Mouse (Mus musculus) brain, embryonic 14.5 days (tissue): ENCODE measurements at regions not wholly inside any gene's neighbourhood (a gene's known extent, or its start where the extent isn't known, plus 50 kb on each side); places are given as distances from the start of the nearest gene placed in this dataset.
"Not testable (repeated sequence)": the region's sequence is repeated elsewhere in the genome, so short reads cannot be mapped to it uniquely, and the experiment has no call there.

Source experiments
- DNase-seq: peaks from one replicate; pipeline ENCODE4 v3.0.0-alpha.2; 2011; ENCODE audit warnings: low read depth
- CTCF ChIP-seq: fragments of 200-500 bp; IDR thresholded peaks from 2 replicates; pipeline ENCODE4 v1.5.1; 2012; ENCODE audit warnings: inconsistent platforms, mild to moderate bottlenecking, moderate library complexity, borderline replicate concordance; ENCODE audit not compliant: insufficient read depth, insufficient read length; ENCODE audit errors: extremely low read depth
- POLR2A ChIP-seq: fragments of 200-500 bp; IDR thresholded peaks from 2 replicates; pipeline ENCODE4 v1.6.1; 2012; ENCODE audit warnings: mild to moderate bottlenecking, inconsistent platforms, borderline replicate concordance; ENCODE audit not compliant: poor library complexity, insufficient read depth, insufficient read length, severe bottlenecking; ENCODE audit errors: extremely low read depth

DNA sequence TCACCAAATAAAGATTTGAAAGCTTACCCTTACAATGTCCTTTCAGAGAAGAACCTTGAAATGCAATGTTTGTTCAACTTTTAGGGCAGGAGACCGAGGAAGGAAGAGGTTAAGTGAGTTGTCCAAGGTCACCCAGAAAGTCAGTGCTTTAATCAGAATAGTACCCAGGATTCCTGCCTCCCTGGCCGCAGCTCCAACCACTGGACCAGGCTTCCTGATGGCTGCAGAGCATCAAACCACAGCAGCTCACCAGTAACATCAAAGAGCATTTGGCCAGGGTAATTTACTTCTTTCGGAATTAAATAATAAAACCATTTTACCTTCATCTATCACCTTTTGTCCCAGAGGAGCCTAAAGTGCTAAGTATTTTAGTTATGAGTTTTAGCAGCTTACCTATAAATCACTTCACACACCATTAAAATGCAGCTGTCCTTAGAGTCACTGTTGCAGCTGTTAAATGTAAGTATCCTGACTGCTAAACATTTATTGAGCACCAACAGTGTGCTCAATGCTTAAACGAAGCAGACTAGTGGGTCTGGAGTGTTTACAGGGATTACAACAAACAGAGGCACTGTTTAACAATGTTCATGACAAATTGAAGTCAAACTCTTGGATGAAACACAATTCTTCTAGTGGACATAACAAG lies 306.1 kb downstream of the Zpld1 start:
- no peak for TF ChIP-seq CTCF
- no peak for TF ChIP-seq POLR2A

DNA sequence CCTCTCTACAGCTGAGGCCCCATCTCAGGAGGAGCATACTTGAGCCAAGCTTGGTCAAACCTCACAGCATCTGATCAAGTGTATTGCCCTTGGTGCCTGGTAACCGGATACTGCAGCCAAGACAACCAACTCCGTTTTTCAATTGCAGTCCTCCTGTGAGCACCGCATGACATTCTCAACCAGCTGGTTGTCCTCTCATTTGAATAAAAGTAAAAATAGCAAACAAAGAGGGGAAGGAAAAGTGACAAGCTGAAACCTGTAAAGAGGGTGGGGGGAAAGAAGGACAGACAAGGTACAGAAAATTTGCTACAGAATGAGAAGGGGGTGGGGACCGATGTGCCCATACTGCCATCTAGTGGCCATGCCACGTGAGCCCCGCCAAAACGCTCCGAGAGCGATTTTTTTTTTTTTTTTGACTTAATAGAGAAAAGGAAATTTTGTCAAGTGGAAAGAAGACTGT lies 314.0 kb downstream of the Zpld1 start:
- TF ChIP-seq CTCF (peak; percentile 96), POLR2A (no peak)
- DNase-seq, result peak; percentile 92

More for the DNA sequence above, 306.1 kb downstream of the Zpld1 start:
- no peak for DNase-seq

DNA sequence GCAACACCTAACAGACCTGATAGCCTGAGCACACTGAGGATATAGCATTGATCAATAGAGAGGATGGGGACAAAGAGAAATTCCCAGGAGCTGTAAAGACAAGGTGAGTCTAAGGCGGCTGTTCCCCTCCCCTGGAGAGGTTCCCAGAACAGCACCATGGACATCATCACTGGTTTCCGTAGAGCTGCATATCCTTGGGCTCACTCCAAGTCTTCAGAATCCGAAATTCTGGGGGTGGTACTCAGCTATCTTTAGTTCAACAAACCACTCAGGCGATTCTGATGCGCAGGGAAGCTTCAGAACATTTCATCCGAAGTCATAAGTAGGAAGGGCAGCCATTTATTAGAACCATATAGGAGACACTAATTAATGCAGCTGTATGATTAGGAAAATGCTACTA lies 327.4 kb downstream of the Zpld1 start:
- TF ChIP-seq POLR2A, result no peak
- TF ChIP-seq CTCF, result no peak
- no peak for DNase-seq

DNA sequence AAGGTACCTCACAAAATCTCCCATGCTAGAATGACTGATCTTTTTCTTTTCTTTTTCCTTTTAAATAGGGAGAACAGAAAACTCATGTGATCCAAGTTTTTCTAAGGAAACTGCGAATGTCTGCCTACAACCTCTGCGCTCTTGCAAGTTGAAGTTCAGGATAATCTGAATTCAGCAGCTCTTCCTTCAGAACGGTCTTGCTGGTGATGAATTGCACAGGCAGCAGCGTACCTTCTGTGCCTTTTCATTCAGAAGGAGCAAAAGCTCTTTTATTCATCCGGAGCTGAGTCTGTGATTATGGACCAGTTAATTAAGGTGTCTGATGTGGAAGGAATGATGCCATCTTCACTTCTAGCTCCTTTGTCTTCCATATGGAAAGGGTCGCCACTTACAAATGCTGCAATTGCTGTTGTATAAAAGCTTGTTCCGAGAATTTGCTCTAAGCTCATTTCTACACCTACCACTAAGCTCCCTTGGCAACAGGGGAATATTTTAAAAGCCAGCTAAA lies 353.9 kb downstream of the Zpld1 start:
- TF ChIP-seq CTCF, result no peak
- no peak for TF ChIP-seq POLR2A
- peak; percentile 54 for DNase-seq

DNA sequence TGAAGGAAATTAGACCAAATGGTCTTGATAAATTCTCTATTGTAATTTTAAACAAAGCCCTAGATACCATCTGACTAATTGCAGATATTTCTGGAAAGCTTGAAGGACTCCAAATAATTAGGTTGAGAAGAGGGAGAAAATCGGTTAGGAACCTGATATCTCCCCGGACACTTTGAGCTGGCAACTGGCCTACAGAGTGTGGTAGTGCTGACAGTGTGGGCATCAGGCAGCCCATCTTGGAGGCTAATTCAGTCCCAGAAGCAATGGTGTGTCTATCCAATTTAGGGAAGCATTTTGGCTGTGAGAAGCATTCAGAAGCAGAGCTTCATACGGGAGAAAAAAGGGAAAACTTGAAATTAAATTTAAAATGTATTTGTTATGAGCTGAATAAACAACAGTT lies 369.5 kb downstream of the Zpld1 start:
- TF ChIP-seq POLR2A (no peak), CTCF (no peak)
- peak; percentile 44 for DNase-seq

DNA sequence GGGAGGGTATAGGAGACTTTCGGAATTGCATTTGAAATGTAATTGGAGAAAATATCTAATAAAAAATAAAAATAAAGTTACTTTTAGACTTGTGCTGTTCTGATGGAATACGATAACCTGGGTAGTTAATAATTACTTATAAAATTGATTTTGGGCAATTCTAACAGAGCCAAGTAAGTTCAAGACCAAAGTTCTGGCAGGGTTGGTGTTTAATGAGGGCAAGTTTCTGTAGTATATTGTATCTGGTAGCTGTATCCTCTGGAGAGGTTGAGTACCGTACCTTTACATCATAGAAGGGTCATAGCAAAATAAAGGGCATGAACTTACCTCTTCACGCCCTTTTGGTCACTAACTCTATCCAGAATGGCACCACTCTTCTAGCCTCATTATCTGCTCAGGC lies 394.9 kb downstream of the Zpld1 start:
- TF ChIP-seq POLR2A (no peak), CTCF (no peak)

DNA sequence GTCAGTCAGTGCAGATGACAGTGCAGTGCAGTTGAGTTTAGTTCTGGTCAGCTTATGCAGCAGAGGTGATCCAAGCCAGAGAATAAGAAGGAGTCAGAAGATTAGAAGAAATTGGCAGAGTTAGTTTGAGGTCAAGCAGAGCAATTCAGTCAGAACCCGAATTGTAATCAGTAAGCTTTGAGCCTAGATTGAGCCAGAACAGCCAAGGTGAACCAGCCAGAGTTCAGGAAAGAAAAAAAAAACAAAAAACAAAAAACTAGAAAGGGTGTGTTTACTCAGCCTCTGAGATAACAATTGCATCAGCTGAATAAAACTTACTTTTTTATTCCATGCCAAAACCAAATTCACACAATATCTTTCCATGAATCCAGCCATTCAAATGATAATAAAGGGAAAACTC lies 396.3 kb downstream of the Zpld1 start:
- DNase-seq, result no peak
- TF ChIP-seq POLR2A (no peak), CTCF (no peak)

More for the DNA sequence above, 394.9 kb downstream of the Zpld1 start:
- no peak for DNase-seq

DNA sequence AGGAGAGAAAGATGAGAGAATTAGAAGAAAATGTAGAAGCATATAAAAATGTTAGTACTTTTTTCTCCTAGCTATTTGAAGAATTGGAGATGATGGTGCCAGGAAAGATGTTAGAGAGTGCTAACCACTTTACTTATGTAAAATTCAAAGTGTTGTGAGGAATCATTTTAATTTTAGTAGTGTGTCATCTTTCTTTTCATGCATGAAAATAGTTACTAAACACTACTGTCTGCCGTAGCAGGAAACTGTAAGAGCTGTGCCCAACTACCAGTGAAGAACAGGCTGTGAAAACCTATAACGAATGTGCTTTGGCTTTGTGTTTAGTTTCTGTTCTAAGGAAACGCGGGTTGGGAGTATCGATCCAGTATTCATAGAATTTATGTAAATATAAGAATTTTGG lies 403.1 kb downstream of the Zpld1 start:
- TF ChIP-seq CTCF (no peak), POLR2A (no peak)
- DNase-seq, result no peak

DNA sequence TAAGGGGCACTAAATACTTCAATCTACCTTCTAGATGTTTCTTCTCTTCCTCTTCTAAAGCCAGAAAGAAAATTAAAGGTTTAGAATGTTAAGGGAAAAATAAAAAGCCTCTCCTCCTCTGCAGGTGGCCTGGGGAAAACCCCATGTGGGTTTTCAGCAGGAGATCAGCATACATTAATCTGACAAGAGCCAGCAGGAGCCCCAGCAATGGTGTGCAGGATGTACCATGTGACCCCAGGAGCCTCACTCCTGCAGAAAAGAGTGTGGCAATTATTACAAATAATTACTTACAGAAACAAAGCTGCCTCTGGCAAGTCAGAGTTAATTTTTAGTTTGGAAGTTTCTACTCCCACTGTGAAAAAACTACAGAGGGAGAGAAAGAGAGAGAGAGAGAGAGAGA lies 440.4 kb downstream of the Zpld1 start:
- DNase-seq, result peak; percentile 62
- no peak for TF ChIP-seq CTCF

DNA sequence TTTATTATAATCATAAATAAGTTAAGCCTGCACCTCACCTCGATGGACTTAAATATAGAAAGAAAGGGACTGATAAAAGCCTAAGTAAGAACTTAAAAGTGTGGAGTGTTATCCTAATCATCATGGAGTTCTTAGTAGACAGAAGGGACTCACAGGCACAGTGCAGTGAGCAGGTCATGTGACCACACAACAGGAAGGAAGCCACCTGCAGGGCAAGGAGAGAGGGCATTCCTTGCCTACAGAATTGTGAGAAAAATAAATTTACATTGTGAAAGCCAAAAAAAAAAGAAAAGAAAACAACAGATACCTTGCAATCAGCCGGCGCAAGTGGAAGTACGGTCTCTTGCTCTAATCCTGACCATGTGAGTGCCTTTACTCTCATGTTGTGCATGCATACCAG lies 454.8 kb downstream of the Zpld1 start:
- not testable (repeated sequence) for DNase-seq
